ENCODE assay signal across 7 mouse cellular contexts in the genomic region with DNA sequence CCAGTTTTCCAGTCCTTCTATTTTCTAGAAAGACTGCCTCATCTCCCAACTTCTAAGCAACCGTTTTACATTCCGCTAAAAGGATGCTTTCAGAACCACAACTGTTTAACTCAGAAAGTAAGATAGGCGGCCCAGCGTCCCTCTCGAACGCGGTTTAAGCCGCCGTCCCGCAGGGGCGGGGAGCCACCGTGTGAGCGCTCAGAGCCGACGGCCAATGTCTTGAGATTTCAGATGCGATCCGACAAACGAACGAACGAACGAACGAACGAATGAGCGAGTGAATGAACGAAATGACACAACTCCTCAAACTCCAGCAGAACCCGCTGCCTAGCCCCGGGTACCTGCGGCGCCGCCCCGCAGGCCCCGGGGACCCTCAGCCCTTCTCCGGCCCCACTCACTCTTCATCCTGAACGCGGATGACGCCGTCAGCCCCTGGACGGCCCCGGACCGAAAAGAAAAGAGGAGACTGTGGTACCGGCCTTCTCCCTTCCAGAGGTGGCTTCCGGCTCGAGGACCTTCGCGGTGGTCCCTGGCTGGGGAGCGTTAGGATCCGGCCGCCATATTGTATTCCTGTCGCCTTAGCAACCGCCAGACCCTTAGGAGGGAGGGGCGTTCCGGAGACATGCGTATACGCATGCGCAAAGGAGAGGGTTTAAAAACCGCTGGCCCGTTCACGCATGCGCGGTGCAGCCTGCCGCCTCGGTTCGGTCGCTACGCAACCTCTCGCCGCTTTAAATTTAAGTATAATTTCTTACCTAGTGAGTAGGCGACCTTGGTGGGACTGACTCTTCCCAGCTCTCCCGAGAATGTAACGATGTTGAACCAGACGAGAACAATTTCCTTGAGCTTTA. TPM values are rescaled to one million over a fixed set of nuclear protein-coding genes. Genes with fewer than 3 reads are reported as not detected.
DNase-seq lines count a peak whose midpoint lies in the region; ATAC-seq lines count a peak whose summit lies in the region.

Mok (minus strand) TSS at position 592 of the 851 bp plus-strand sequence.

- WGBS in intestine, embryonic 15.5 days, result under 1% methylated on average over 71 of the region's 71 CpGs
- WGBS in midbrain, embryonic 10.5 days, result under 1% methylated on average over 71 of the region's 71 CpGs

- peak; percentile 67 for ATAC-seq in intestine, embryonic 15.5 days

- intact Hi-C loops in left cerebral cortex, postnatal 25 days (cut with DNase I), result loop anchor here (2.0 to 10.0 kb wide), 4 partner anchors 104 to 423 kb away; partner anchors contain the start of genes Ppp2r5c and Wdr20

- peak; percentile 96 to 99 for DNase-seq in adrenal gland, adult (ENCODE audit: inconsistent age in 2 of 2, low spot score in 1 of 2)
- DNase-seq in embryo, embryonic 10.5 days (ENCODE audit: low spot score), result peak; percentile 98
- peak; percentile 90 for DNase-seq in gastrocnemius, postnatal 25 days
- DNase-seq in left cerebral cortex, postnatal 25 days (ENCODE audit: low spot score in 2 of 2), result peak; percentile 96 to 97
- peak; percentile 95 for DNase-seq in midbrain, embryonic 10.5 days (ENCODE audit: low spot score)
- DNase-seq in right cerebral cortex, postnatal 4 days, result peak; percentile 97

- peak within 1 kb of the TSS; percentile 55 for H3K9ac ChIP-seq in intestine, embryonic 15.5 days

- no peaks in the 10 kb centered on the region for H3K9me3 ChIP-seq in intestine, embryonic 15.5 days
- H3K9me3 ChIP-seq in midbrain, embryonic 10.5 days (replicated peaks), result no peaks in the 10 kb centered on the region

- no peaks in the 10 kb centered on the region for H3K36me3 ChIP-seq in intestine, embryonic 15.5 days
- H3K36me3 ChIP-seq in midbrain, embryonic 10.5 days, result no peaks in the 10 kb centered on the region

- peak within 1 kb of the TSS; percentile 76 for H3K4me3 ChIP-seq in intestine, embryonic 15.5 days (replicated peaks)
- peak within 1 kb of the TSS; percentile 68 for H3K4me3 ChIP-seq in midbrain, embryonic 10.5 days

- peaks cover 9% of the 10 kb centered on the region for H3K4me1 ChIP-seq in intestine, embryonic 15.5 days (replicated peaks)
- H3K4me1 ChIP-seq in midbrain, embryonic 10.5 days, result peaks cover 44% of the 10 kb centered on the region

- H3K27me3 ChIP-seq in intestine, embryonic 15.5 days (replicated peaks), result no peaks in the 10 kb centered on the region
- peaks cover 26% of the 10 kb centered on the region for H3K27me3 ChIP-seq in midbrain, embryonic 10.5 days (ENCODE audit: low read depth, poor library complexity, severe bottlenecking)

- peak within 1 kb of the TSS; percentile 71 for H3K4me2 ChIP-seq in intestine, embryonic 15.5 days (replicated peaks)

- no peak within 1 kb of the TSS for H3K27ac ChIP-seq in intestine, embryonic 15.5 days
- H3K27ac ChIP-seq in midbrain, embryonic 10.5 days (replicated peaks), result peak within 1 kb of the TSS; percentile 80

RNA-seq across cellular contexts. Expression of gene Mok, which starts in this region (rescaled TPM):
- total RNA-seq in gastrocnemius, postnatal 25 days (2021), result not detected
- polyA plus RNA-seq in intestine, embryonic 15.5 days (2015; fragmentation: Nextera tagmentation; extraction: Ambion mirVana), result 2.4 and 2.6 TPM in 2 replicates
- 10 to 100 TPM; 11.7 to 14.7 TPM for total RNA-seq in left cerebral cortex, postnatal 25 days (2021)
- polyA plus RNA-seq in midbrain, embryonic 10.5 days (2016; fragmentation: Nextera tagmentation; extraction: Ambion mirVana), result 10.1 and 11.7 TPM in 2 replicates

Comparison
In these comparisons a context has a peak if more than half of its experiments do, and no peak if none do; other contexts are left out.
1. RNA of gene Mok (total RNA-seq): 11.7 to 14.7 TPM in left cerebral cortex, postnatal 25 days; not detected in gastrocnemius, postnatal 25 days; every median in the first group is over 10 times any median in the second.
2. Peak in DNase-seq in gastrocnemius, postnatal 25 days; RNA of the gene not detected or under 1 TPM.
3. Peak in every context shown above with its lines, with median percentiles within 50 percentile points of each other: DNase-seq.